ENCODE assay signal across 8 mouse cellular contexts in genomic region chr3:145987970-145988683, GRCm38 (mm10). TPM values are rescaled to one million over a fixed set of nuclear protein-coding genes. Genes with fewer than 3 reads are reported as not detected.
DNase-seq lines count a peak whose midpoint lies in the region; ATAC-seq and TF ChIP-seq lines count a peak whose summit lies in the region.

No protein-coding gene starts in this region.

- peak overlapping the region; percentile 74 for H3K4me2 ChIP-seq in forebrain, embryonic 11.5 days (ENCODE audit: low read depth, low read length, severe bottlenecking)
- H3K4me2 ChIP-seq in heart, embryonic 15.5 days: peak overlapping the region; percentile 84
- peak overlapping the region; percentile 67 for H3K4me2 ChIP-seq in liver, embryonic 14.5 days (ENCODE audit: low read depth)
- H3K4me2 ChIP-seq in neural tube, embryonic 12.5 days (replicated peaks): peak overlapping the region; percentile 93

- peak; percentile 79 for ATAC-seq in forebrain, embryonic 11.5 days (replicated peaks; ENCODE audit: low FRiP score)
- ATAC-seq in heart, embryonic 15.5 days (replicated peaks; ENCODE audit: insufficient number of reproducible peaks, insufficient read depth, low FRiP score, low read depth): peak; percentile 92
- peak; percentile 81 for ATAC-seq in liver, embryonic 14.5 days (ENCODE audit: insufficient read depth)
- ATAC-seq in neural tube, embryonic 12.5 days (ENCODE audit: low FRiP score, low read depth): peak; percentile 74

- peak overlapping the region; percentile 60 for H3ac ChIP-seq in C2C12 (ENCODE audit: control insufficient read depth, insufficient read length, low read depth)

- H3K9ac ChIP-seq in forebrain, embryonic 11.5 days (ENCODE audit: low read length): peak overlapping the region; percentile 69
- H3K9ac ChIP-seq in heart, embryonic 15.5 days: peak overlapping the region; percentile 94
- H3K9ac ChIP-seq in liver, embryonic 14.5 days (replicated peaks): no peak overlapping the region; the same call in 1 of the 2 replicates
- peak overlapping the region; percentile 73 for H3K9ac ChIP-seq in neural tube, embryonic 12.5 days

- no peak for TF ChIP-seq CTCF in C2C12 (IDR thresholded peaks at IDR 0.05; ENCODE audit: control insufficient read depth, insufficient read depth, insufficient read length)
- no peak for TF ChIP-seq CTCF in liver, embryonic 14.5 days (IDR thresholded peaks at IDR 0.05; ENCODE audit: low read depth)

- 0 out of 2 replicates have a peak, but pooled peaks cover 2% of the 10 kb centered on the region for H3K4me1 ChIP-seq in forebrain, embryonic 11.5 days (replicated peaks; ENCODE audit: control insufficient read depth, insufficient read depth, low read length)
- peaks cover 23% of the 10 kb centered on the region for H3K4me1 ChIP-seq in heart, embryonic 15.5 days (replicated peaks)
- 0 out of 4 replicates have a peak, but pooled peaks cover 0 to 2% of the 10 kb centered on the region in 2 experiments for H3K4me1 ChIP-seq in liver, embryonic 14.5 days (replicated peaks; ENCODE audit: control insufficient read depth in 2 of 2, insufficient read depth in 2 of 2, low read length in 1 of 2)
- H3K4me1 ChIP-seq in neural tube, embryonic 12.5 days: peaks cover 12% of the 10 kb centered on the region

- H3K27me3 ChIP-seq in C2C12 (ENCODE audit: control insufficient read depth, insufficient read depth, insufficient read length): no peaks in the 10 kb centered on the region
- peaks cover 9% of the 10 kb centered on the region for H3K27me3 ChIP-seq in forebrain, embryonic 11.5 days (ENCODE audit: control insufficient read depth, insufficient read depth, low read length)
- H3K27me3 ChIP-seq in heart, embryonic 15.5 days: no peaks in the 10 kb centered on the region
- peaks cover 27% of the 10 kb centered on the region for H3K27me3 ChIP-seq in liver, embryonic 14.5 days (ENCODE audit: control insufficient read depth, insufficient read depth, low read length)
- H3K27me3 ChIP-seq in neural tube, embryonic 12.5 days (replicated peaks): peaks cover 32% of the 10 kb centered on the region

- H3K9me3 ChIP-seq in forebrain, embryonic 11.5 days (ENCODE audit: control insufficient read depth, low read length): no peaks in the 10 kb centered on the region
- no peaks in the 10 kb centered on the region for H3K9me3 ChIP-seq in heart, embryonic 15.5 days (replicated peaks)
- H3K9me3 ChIP-seq in liver, embryonic 14.5 days (ENCODE audit: control insufficient read depth, low read length): no peaks in the 10 kb centered on the region
- H3K9me3 ChIP-seq in neural tube, embryonic 12.5 days: no peaks in the 10 kb centered on the region

- peak; percentile 92 for DNase-seq in adrenal gland, postnatal 36 days
- peak; percentile 81 for DNase-seq in forebrain, embryonic 11.5 days (ENCODE audit: low spot score)
- peak; percentile 90 for DNase-seq in kidney, postnatal 10 days
- peak in 1 of 3 experiments; percentile 23 for DNase-seq in liver, embryonic 14.5 days (ENCODE audit: low read depth in 3 of 3, low spot score in 3 of 3)
- DNase-seq in thymus, adult 18-20 months: peak; percentile 39 to 46

- no peak for TF ChIP-seq EP300 in liver, embryonic 14.5 days (IDR thresholded peaks at IDR 0.05; ENCODE audit: low read depth)

- peak overlapping the region; percentile 45 for H3K4me3 ChIP-seq in C2C12 (ENCODE audit: insufficient read depth, poor library complexity, severe bottlenecking)
- H3K4me3 ChIP-seq in forebrain, embryonic 11.5 days (ENCODE audit: low read depth, low read length): peak overlapping the region; percentile 66
- peak overlapping the region; percentile 68 for H3K4me3 ChIP-seq in heart, embryonic 15.5 days
- H3K4me3 ChIP-seq in liver, embryonic 14.5 days (ENCODE audit: insufficient read depth in 1 of 2, low read depth in 2 of 2, low read length in 2 of 2): peak overlapping the region; percentile 53 to 54
- peak overlapping the region; percentile 71 for H3K4me3 ChIP-seq in neural tube, embryonic 12.5 days

- H3K36me3 ChIP-seq in C2C12 (ENCODE audit: control insufficient read depth, insufficient read depth): no peaks in the 10 kb centered on the region
- H3K36me3 ChIP-seq in forebrain, embryonic 11.5 days (ENCODE audit: control insufficient read depth, insufficient read depth, low read length): no peaks in the 10 kb centered on the region
- no peaks in the 10 kb centered on the region for H3K36me3 ChIP-seq in heart, embryonic 15.5 days
- no peaks in the 10 kb centered on the region for H3K36me3 ChIP-seq in liver, embryonic 14.5 days (replicated peaks; ENCODE audit: control insufficient read depth, insufficient read depth, low read depth)
- H3K36me3 ChIP-seq in neural tube, embryonic 12.5 days: no peaks in the 10 kb centered on the region

- no peaks in the 10 kb centered on the region for H3K79me2 ChIP-seq in C2C12 (ENCODE audit: control insufficient read depth, insufficient read depth)

- under 1% methylated on average over 100 of the region's 101 CpGs for WGBS in forebrain, embryonic 11.5 days
- WGBS in heart, embryonic 15.5 days: under 1% methylated on average over 101 of the region's 101 CpGs
- under 1% methylated on average over 95 of the region's 101 CpGs for WGBS in liver, embryonic 14.5 days (ENCODE audit: insufficient replicate concordance)
- WGBS in neural tube, embryonic 12.5 days: under 1% methylated on average over 98 of the region's 101 CpGs

- peak overlapping the region; percentile 10; the same call in 1 of the 2 replicates for H3K27ac ChIP-seq in forebrain, embryonic 11.5 days (ENCODE audit: low read depth, low read length)
- peak overlapping the region; percentile 100 for H3K27ac ChIP-seq in heart, embryonic 15.5 days
- H3K27ac ChIP-seq in liver, embryonic 14.5 days: peak overlapping the region; percentile 34; the same call in 1 of the 2 replicates
- H3K27ac ChIP-seq in neural tube, embryonic 12.5 days: no peak overlapping the region

- H3K79me3 ChIP-seq in C2C12 (ENCODE audit: low read depth): no peaks in the 10 kb centered on the region

TF ChIP-seq in C2C12, 6 proteins besides CTCF, POLR2A, EP300 and RAD21:
- no peak for TF ChIP-seq MAX (IDR thresholded peaks at IDR 0.05)
- no peak for TF ChIP-seq MYOG (IDR thresholded peaks at IDR 0.05; ENCODE audit: control insufficient read depth, extremely low read depth, insufficient read length)
- no peak for TF ChIP-seq MYOD1 (IDR thresholded peaks at IDR 0.05; ENCODE audit: control insufficient read depth, insufficient read length, low read depth)
- TF ChIP-seq FOSL1 (IDR thresholded peaks at IDR 0.05; ENCODE audit: insufficient read depth, low read length, poor library complexity, severe bottlenecking): no peak
- TF ChIP-seq CEBPB (IDR thresholded peaks at IDR 0.05; ENCODE audit: low read depth): no peak
- no peak for TF ChIP-seq USF1 (IDR thresholded peaks at IDR 0.05; ENCODE audit: low read depth)
TF ChIP-seq in C2C12: peak in this region for 0.

RNA-seq across cellular contexts. Expression of gene Syde2, which starts 0.5 kb away (rescaled TPM):
- polyA plus RNA-seq in C2C12 (2012; fragmentation: generic; extraction: Trizol): 2.6 TPM
- total RNA-seq in adrenal gland, postnatal 36 days (2021): 1 to 10 TPM; 6.0 to 7.7 TPM
- polyA plus RNA-seq in forebrain, embryonic 11.5 days (2014; fragmentation: Nextera tagmentation; extraction: Ambion mirVana): 1.6 and 2.0 TPM in 2 replicates
- polyA plus RNA-seq in heart, embryonic 15.5 days (2015; fragmentation: Nextera tagmentation; extraction: Ambion mirVana): 8.3 and 8.6 TPM in 2 replicates
- polyA plus RNA-seq in liver, embryonic 14.5 days (2012; rRNA removed): 0.53 and 0.79 TPM in 2 replicates
- 0.68 and 0.69 TPM in 2 replicates for polyA plus RNA-seq in liver, embryonic 14.5 days (2014; fragmentation: Nextera tagmentation; extraction: Ambion mirVana)
- 0.76 and 0.84 TPM in 2 replicates for polyA plus RNA-seq in neural tube, embryonic 12.5 days (2016; fragmentation: Nextera tagmentation; extraction: Ambion mirVana)

RNA-seq across cellular contexts. Expression of gene 2410004B18Rik, which starts 50.3 kb away (rescaled TPM):
- polyA plus RNA-seq in C2C12 (2012; fragmentation: generic; extraction: Trizol): 22.9 TPM
- total RNA-seq in adrenal gland, postnatal 36 days (2021): 10 to 100 TPM; 22.3 to 22.8 TPM
- polyA plus RNA-seq in forebrain, embryonic 11.5 days (2014; fragmentation: Nextera tagmentation; extraction: Ambion mirVana): 57.6 and 59.5 TPM in 2 replicates
- 39.3 and 45.4 TPM in 2 replicates for polyA plus RNA-seq in heart, embryonic 15.5 days (2015; fragmentation: Nextera tagmentation; extraction: Ambion mirVana)
- 6.2 and 7.8 TPM in 2 replicates for polyA plus RNA-seq in liver, embryonic 14.5 days (2012; rRNA removed)
- polyA plus RNA-seq in liver, embryonic 14.5 days (2014; fragmentation: Nextera tagmentation; extraction: Ambion mirVana): 14.4 and 17.4 TPM in 2 replicates
- 64.7 and 68.2 TPM in 2 replicates for polyA plus RNA-seq in neural tube, embryonic 12.5 days (2016; fragmentation: Nextera tagmentation; extraction: Ambion mirVana)
